Mouse (Mus musculus): ENCODE results near the gene Stat5a.

DNA sequence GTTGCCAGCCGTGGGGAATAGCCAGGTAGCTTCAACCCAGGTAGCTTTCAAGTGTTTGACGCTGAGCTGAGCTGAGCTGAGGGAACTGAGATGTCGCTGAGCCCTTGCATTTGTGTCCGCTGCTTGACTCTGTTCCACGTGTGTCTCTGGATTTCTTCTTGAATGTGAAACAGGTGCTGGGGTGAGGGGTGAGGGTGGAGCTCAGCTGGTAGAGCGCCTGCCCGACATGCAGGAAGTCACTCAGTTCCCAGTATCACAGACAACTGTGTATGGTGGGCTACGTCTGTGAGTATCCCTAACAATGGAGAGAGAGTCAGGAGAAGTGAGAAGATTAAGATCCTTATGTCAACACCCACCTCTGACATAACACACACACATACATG, 11.8 kb downstream of the Stat5a start:
- TF ChIP-seq CTCF (IDR thresholded peaks at IDR 0.05; ENCODE audit: low read depth) (no peak), EP300 (optimal IDR thresholded peaks at IDR 0.05) (no peak)
